Mouse (Mus musculus): ENCODE measurements around the gene Snrnp70.

Gene Snrnp70

GRCm38 (mm10) chr7:45338161-45338911, 57.2 kb downstream of the Snrnp70 start:
- no peak for DNase-seq (ENCODE audit: low read depth, low spot score)

- no peak for DNase-seq (ENCODE audit: low read depth, low spot score)
Observed at GRCm38 (mm10) chr7:45337469-45337868, 58.1 kb downstream of the Snrnp70 start.

- no peak for DNase-seq (ENCODE audit: low read depth, low spot score)
Observed at GRCm38 (mm10) chr7:45336319-45336718, 59.2 kb downstream of the Snrnp70 start.

GRCm38 (mm10) chr7:45335056-45335455, 60.5 kb downstream of the Snrnp70 start, which contains the start of gene Hrc:
Hrc (plus strand) TSS chr7:45335290.
- no peak for DNase-seq (ENCODE audit: low read depth, low spot score)

GRCm38 (mm10) chr7:45334605-45335004, 60.9 kb downstream of the Snrnp70 start:
- DNase-seq (ENCODE audit: low read depth, low spot score): no peak

- DNase-seq (ENCODE audit: low read depth, low spot score): peak; percentile 69
Observed at GRCm38 (mm10) chr7:45333431-45333982, 62.0 kb downstream of the Snrnp70 start, which contains the start of gene Trpm4. Trpm4 (minus strand) TSS chr7:45333780.

- DNase-seq (ENCODE audit: low read depth, low spot score): peak; percentile 50
Observed at GRCm38 (mm10) chr7:45332685-45333425, 62.7 kb downstream of the Snrnp70 start.

- DNase-seq (ENCODE audit: low read depth, low spot score): no peak
Observed at GRCm38 (mm10) chr7:45331502-45331901, 64.0 kb downstream of the Snrnp70 start.

GRCm38 (mm10) chr7:45328841-45329475, 66.6 kb downstream of the Snrnp70 start:
- DNase-seq (ENCODE audit: low read depth, low spot score): no peak

Data from embryo, embryonic 11.5 days (tissue).